Mouse (Mus musculus) heart, embryonic 14.5 days (tissue): ENCODE results near the gene Ltb4r1. TPM values are rescaled to one million over a fixed set of nuclear protein-coding genes. Genes with fewer than 3 reads are reported as not detected.

Source experiments
- ATAC-seq: fragments of 200-750 bp; cut with Nextera tagmentation; 2 replicates; pipeline ENCODE4 v1.8.0; 2017; ENCODE audit warnings: low read depth, moderate TSS enrichment; ENCODE audit not compliant: insufficient number of reproducible peaks, insufficient read depth, low FRiP score
- H3K27ac ChIP-seq, 2 experiments: fragments of 200-500 bp in 1 of 2; fragments of 300-500 bp in 1 of 2; sonication (generic) in 1 of 2; replicated peaks in 1 of 2; 2 replicates each; pipeline ENCODE4 v1.5.1; 2012 to 2014; ENCODE audit warnings: low read depth in 2 of 2, low read length in 2 of 2, control low read depth in 1 of 2, mild to moderate bottlenecking in 1 of 2, mixed read lengths in 1 of 2; ENCODE audit not compliant: control insufficient read depth in 1 of 2, insufficient read depth in 1 of 2
- H3K27me3 ChIP-seq: fragments of 300-500 bp; sonication (generic); 2 replicates; pipeline ENCODE4 v1.6.1; 2014; ENCODE audit warnings: mild to moderate bottlenecking, low read length, control low read depth; ENCODE audit not compliant: control insufficient read depth, insufficient read depth
- H3K36me3 ChIP-seq: fragments of 300-500 bp; sonication (generic); 2 replicates; pipeline ENCODE4 v1.6.1; 2014; ENCODE audit warnings: mild to moderate bottlenecking, control low read depth, low read length, mixed read lengths; ENCODE audit not compliant: control insufficient read depth, insufficient read depth
- H3K4me1 ChIP-seq, 2 experiments: fragments of 200-500 bp in 1 of 2; fragments of 300-500 bp in 1 of 2; sonication (generic) in 1 of 2; 2 replicates each; pipeline ENCODE4 v1.6.1; 2012 to 2014; ENCODE audit warnings: low read length in 2 of 2, control low read depth in 1 of 2, mixed read lengths in 1 of 2; ENCODE audit not compliant: control insufficient read depth in 2 of 2, insufficient read depth in 2 of 2
- H3K4me2 ChIP-seq: fragments of 300-500 bp; sonication (generic); 2 replicates; pipeline ENCODE4 v1.6.1; 2014; ENCODE audit warnings: mild to moderate bottlenecking, low read length
- H3K4me3 ChIP-seq, 2 experiments: fragments of 200-500 bp in 1 of 2; fragments of 300-500 bp in 1 of 2; sonication (generic) in 1 of 2; 2 replicates each; pipeline ENCODE4 v1.5.1; 2012 to 2014; ENCODE audit warnings: low read length in 2 of 2, mild to moderate bottlenecking in 2 of 2, control low read depth in 1 of 2, low read depth in 1 of 2, moderate library complexity in 1 of 2; ENCODE audit not compliant: control insufficient read depth in 1 of 2, insufficient read depth in 1 of 2
- H3K9ac ChIP-seq: fragments of 300-500 bp; sonication (generic); 2 replicates; pipeline ENCODE4 v1.6.1; 2014; ENCODE audit warnings: mild to moderate bottlenecking, low read length
- H3K9me3 ChIP-seq: fragments of 300-500 bp; sonication (generic); 2 replicates; pipeline ENCODE4 v1.6.1; 2016; ENCODE audit warnings: low read length, control low read depth; ENCODE audit not compliant: control insufficient read depth
- WGBS: fragments of 180-500 bp; shearing (Covaris S2); extraction: QIAGEN DNeasy Blood & Tissue Kit; methylation state at CpG from one replicate; pipeline ENCODE4 v1.1.7; 2014; 5-methylcytosine and 5-hydroxymethylcytosine counted together
- polyA plus RNA-seq: library from polyadenylated mRNA; unstranded; fragments of >200 nt; fragmentation: Nextera tagmentation; extraction: Ambion mirVana; gene quantifications from 2 replicates; pipeline ENCODE4 v1.2.1, GENCODE M21; 2014

The Ltb4r1 gene
- polyA plus RNA-seq, 1 experiment from 2014 or later = 0.28 TPM

GRCm38 (mm10) chr14:55733889-55734288, 31.9 kb upstream of the Ltb4r1 start:
- Histone ChIP-seq H3K36me3 (peaks cover 15% of the 10 kb centered on the region), H3K4me3 (no peak overlapping the region), H3K27ac (no peak overlapping the region), H3K27me3 (peaks cover 4% of the 10 kb centered on the region; the same call in 1 of the 2 replicates), H3K9me3 (no peaks in the 10 kb centered on the region), H3K4me2 (no peak overlapping the region), H3K4me1 (no peaks in the 10 kb centered on the region), H3K9ac (no peak overlapping the region)
- ATAC-seq = no peak
- WGBS = 57% methylated on average over 10 of the region's 10 CpGs

- no peak overlapping the region for H3K27ac ChIP-seq
- no peak for ATAC-seq
- H3K27me3 ChIP-seq = peaks cover 4% of the 10 kb centered on the region; the same call in 1 of the 2 replicates
- H3K4me1 ChIP-seq = no peaks in the 10 kb centered on the region
- WGBS = 69% methylated on average over 7 of the region's 7 CpGs
- no peak overlapping the region for H3K4me3 ChIP-seq
- no peak overlapping the region for H3K4me2 ChIP-seq
- peaks cover 24% of the 10 kb centered on the region for H3K36me3 ChIP-seq
- no peak overlapping the region for H3K9ac ChIP-seq
- no peaks in the 10 kb centered on the region for H3K9me3 ChIP-seq
Measured at GRCm38 (mm10) chr14:55734869-55735268, 30.9 kb upstream of the Ltb4r1 start.

- Histone ChIP-seq H3K4me2 (no peak overlapping the region), H3K4me3 (no peak overlapping the region), H3K9ac (no peak overlapping the region), H3K27ac (no peak overlapping the region), H3K9me3 (no peaks in the 10 kb centered on the region), H3K4me1 (no peaks in the 10 kb centered on the region), H3K27me3 (peaks cover 4% of the 10 kb centered on the region; the same call in 1 of the 2 replicates), H3K36me3 (peaks cover 29% of the 10 kb centered on the region)
- WGBS = 54% methylated on average over 3 of the region's 3 CpGs
- no peak for ATAC-seq
Measured at GRCm38 (mm10) chr14:55735334-55735733, 30.4 kb upstream of the Ltb4r1 start.

- no peak overlapping the region for H3K4me2 ChIP-seq
- no peaks in the 10 kb centered on the region for H3K4me1 ChIP-seq
- H3K27me3 ChIP-seq = peaks cover 4% of the 10 kb centered on the region; the same call in 1 of the 2 replicates
- H3K27ac ChIP-seq = no peak overlapping the region
- H3K9me3 ChIP-seq = no peaks in the 10 kb centered on the region
- H3K4me3 ChIP-seq = no peak overlapping the region
- WGBS = 76% methylated on average over 4 of the region's 4 CpGs
- H3K36me3 ChIP-seq = peaks cover 33% of the 10 kb centered on the region
- no peak overlapping the region for H3K9ac ChIP-seq
- ATAC-seq = no peak
Measured at GRCm38 (mm10) chr14:55735758-55736157, 30.0 kb upstream of the Ltb4r1 start.

- H3K27me3 ChIP-seq = no peaks in the 10 kb centered on the region
- no peaks in the 10 kb centered on the region for H3K4me1 ChIP-seq
- no peaks in the 10 kb centered on the region for H3K9me3 ChIP-seq
- peaks cover 48% of the 10 kb centered on the region for H3K36me3 ChIP-seq
- no peak overlapping the region for H3K27ac ChIP-seq
- no peak overlapping the region for H3K4me2 ChIP-seq
- ATAC-seq = no peak
- H3K4me3 ChIP-seq = no peak overlapping the region
- H3K9ac ChIP-seq = no peak overlapping the region
- WGBS = 85% methylated on average over 9 of the region's 9 CpGs
Measured at GRCm38 (mm10) chr14:55737086-55737687, 28.6 kb upstream of the Ltb4r1 start.

- peak overlapping the region; percentile 6 for H3K4me2 ChIP-seq
- H3K27me3 ChIP-seq = no peaks in the 10 kb centered on the region
- 17% methylated on average over 10 of the region's 10 CpGs for WGBS
- H3K9me3 ChIP-seq = no peaks in the 10 kb centered on the region
- ATAC-seq = no peak
- peaks cover 53% of the 10 kb centered on the region for H3K36me3 ChIP-seq
- H3K9ac ChIP-seq = peak overlapping the region; percentile 2
- H3K4me3 ChIP-seq = no peak overlapping the region
- no peak overlapping the region for H3K27ac ChIP-seq
- H3K4me1 ChIP-seq = peaks cover 8 to 22% of the 10 kb centered on the region in 2 experiments; a peak in 3 of 4 replicates
Measured at GRCm38 (mm10) chr14:55743711-55744110, 22.1 kb upstream of the Ltb4r1 start.

GRCm38 (mm10) chr14:55745180-55745860, 20.4 kb upstream of the Ltb4r1 start, which contains the start of the genes Dhrs1 and Nop9:
Gene Dhrs1 (minus strand): TSS chr14:55745690.
Gene Nop9 (plus strand): TSS chr14:55745693.
- peak; percentile 86 for ATAC-seq
- H3K27ac ChIP-seq = peak within 1 kb of the TSS; percentile 3 to 58; a peak in 2 of 4 replicates
- 1% methylated on average over 47 of the region's 48 CpGs for WGBS
- peak within 1 kb of the TSS; percentile 98 for H3K4me2 ChIP-seq
- peaks cover 8 to 22% of the 10 kb centered on the region in 2 experiments; a peak in 3 of 4 replicates for H3K4me1 ChIP-seq
- no peaks in the 10 kb centered on the region for H3K9me3 ChIP-seq
- H3K36me3 ChIP-seq = peaks cover 53% of the 10 kb centered on the region
- peak within 1 kb of the TSS; percentile 91 for H3K9ac ChIP-seq
- H3K27me3 ChIP-seq = no peaks in the 10 kb centered on the region
- H3K4me3 ChIP-seq = peak within 1 kb of the TSS; percentile 79 to 93
